Mouse (Mus musculus) right cerebral cortex, postnatal 36 days (tissue): Measurements from ENCODE around the gene Ptrh2.
"Not testable (repeated sequence)": the region's sequence is repeated elsewhere in the genome, so short reads cannot be mapped to it uniquely, and the experiment has no call there.

Source experiments
- DNase-seq, 2 experiments: peaks; one replicate each; pipeline ENCODE4 v3.0.0; 2022; ENCODE audit warnings: low spot score in 2 of 2, mixed read lengths in 1 of 2

Ptrh2 gene

GRCm38 (mm10) chr11:86734241-86734939 is 50.6 kb downstream of the Ptrh2 start:
- DNase-seq: no peak

- no peak for DNase-seq
These were observed 51.2 kb downstream of the Ptrh2 start for GRCm38 (mm10) chr11:86734993-86735392.

- DNase-seq: no peak
These were observed 53.7 kb downstream of the Ptrh2 start for GRCm38 (mm10) chr11:86737301-86738000.

- DNase-seq: not testable (repeated sequence)
These were observed 54.5 kb downstream of the Ptrh2 start for GRCm38 (mm10) chr11:86738308-86738707.

- no peak for DNase-seq
These were observed 55.2 kb downstream of the Ptrh2 start for GRCm38 (mm10) chr11:86738956-86739355.

- DNase-seq: no peak
These were observed 55.7 kb downstream of the Ptrh2 start for GRCm38 (mm10) chr11:86739470-86739869.

- DNase-seq: no peak
These were observed 57.7 kb downstream of the Ptrh2 start for GRCm38 (mm10) chr11:86741505-86741904.
